Mouse (Mus musculus) stomach, postnatal 0 days (tissue): ENCODE measurements around the gene Akap6.

ENCODE experiments used
- CTCF ChIP-seq: IDR thresholded peaks from 2 replicates; pipeline ENCODE4 v1.5.1; 2016; ENCODE audit warnings: antibody characterized with exemption, low read depth, mild to moderate bottlenecking, moderate library complexity
- EP300 ChIP-seq: optimal IDR thresholded peaks from 2 replicates; pipeline ENCODE3; 2016; ENCODE audit warnings: antibody characterized with exemption

- TF ChIP-seq CTCF: no peak
- TF ChIP-seq EP300: no peak
Observed at GRCm38 (mm10) chr12:52719232-52719631, 20.0 kb downstream of the Akap6 start.
